Mouse (Mus musculus): Measurements from ENCODE around the gene Zfp213. TPM values are rescaled to one million over a fixed set of nuclear protein-coding genes. Genes with fewer than 3 reads are reported as not detected.

Gene Zfp213
- polyA plus RNA-seq, 1 experiment from 2014 or later: 16.8 TPM

DNA sequence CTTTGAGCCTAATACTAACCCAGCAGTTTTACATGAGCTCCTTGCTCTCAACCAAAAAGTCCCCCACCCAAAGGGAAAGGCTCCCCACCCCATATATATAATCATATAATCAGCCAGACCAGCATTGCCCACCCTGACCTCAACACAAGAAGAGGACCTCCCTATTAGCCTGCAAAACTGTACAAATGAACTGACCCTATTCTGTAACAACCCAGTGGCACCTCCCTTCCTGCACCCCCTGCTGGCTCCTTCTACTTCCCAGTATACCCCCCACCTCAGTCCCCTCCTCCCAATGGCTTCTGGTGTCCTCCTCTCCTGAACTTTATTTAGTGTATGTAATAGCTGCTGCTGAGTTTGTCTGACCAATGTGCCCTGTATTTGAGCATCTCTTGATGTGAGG, 12.6 kb downstream of the Zfp213 start:
- H3K9ac ChIP-seq (ENCODE audit: low read depth, low read length): no peak overlapping the region
- no peak for DNase-seq (ENCODE audit: low spot score)
- TF ChIP-seq CTCF (IDR thresholded peaks at IDR 0.05; ENCODE audit: low read depth): 0 out of 2 replicates have a peak, but pooled peaks have one; percentile 12
- H3K27ac ChIP-seq: no peak overlapping the region
- no peaks in the 10 kb centered on the region for H3K9me3 ChIP-seq (replicated peaks; ENCODE audit: low read length)
- no peak for ATAC-seq (replicated peaks; ENCODE audit: low FRiP score, low read depth)
- H3K4me2 ChIP-seq (ENCODE audit: low read length): peak overlapping the region; percentile 65
- H3K4me1 ChIP-seq (replicated peaks; ENCODE audit: insufficient read depth, low read length): peaks cover 5% of the 10 kb centered on the region
- no peak overlapping the region for H3K4me3 ChIP-seq (replicated peaks; ENCODE audit: low read depth, low read length)
- H3K27me3 ChIP-seq (ENCODE audit: insufficient read depth, low read length): no peaks in the 10 kb centered on the region
- peaks cover 6% of the 10 kb centered on the region; the same call in 1 of the 2 replicates for H3K36me3 ChIP-seq (ENCODE audit: insufficient read depth, low read length)

DNA sequence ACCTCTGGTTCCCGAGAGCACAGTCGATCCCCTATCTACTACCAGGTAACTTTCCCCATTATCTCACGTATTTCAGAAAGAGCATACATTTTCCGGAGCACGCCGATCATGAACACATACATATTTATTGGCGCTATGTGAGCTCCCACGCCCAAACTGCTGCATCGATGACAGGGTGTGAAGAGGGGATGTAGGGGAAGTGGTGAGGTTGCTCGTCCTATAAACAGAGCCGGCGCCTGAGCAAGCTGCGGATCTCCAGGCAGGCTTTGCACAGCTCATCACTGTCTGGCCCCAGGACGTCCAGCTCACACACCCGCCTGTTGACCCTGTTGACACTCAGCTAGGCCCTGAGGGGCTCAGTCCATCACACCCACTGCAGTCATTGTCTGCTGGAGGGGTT, 13.2 kb downstream of the Zfp213 start:
- Histone ChIP-seq H3K9me3 (replicated peaks; ENCODE audit: low read length) (no peaks in the 10 kb centered on the region), H3K27me3 (ENCODE audit: insufficient read depth, low read length) (no peaks in the 10 kb centered on the region), H3K27ac (peak overlapping the region; percentile 77), H3K9ac (ENCODE audit: low read depth, low read length) (peak overlapping the region; percentile 53), H3K4me2 (ENCODE audit: low read length) (peak overlapping the region; percentile 65), H3K36me3 (ENCODE audit: insufficient read depth, low read length) (0 out of 2 replicates have a peak, but pooled peaks cover under 1% of the 10 kb centered on the region), H3K4me3 (replicated peaks; ENCODE audit: low read depth, low read length) (peak overlapping the region; percentile 60), H3K4me1 (replicated peaks; ENCODE audit: insufficient read depth, low read length) (peaks cover 5% of the 10 kb centered on the region)
- ATAC-seq (replicated peaks; ENCODE audit: low FRiP score, low read depth): no peak
- no peak for DNase-seq (ENCODE audit: low spot score)
- no peak for TF ChIP-seq CTCF (IDR thresholded peaks at IDR 0.05; ENCODE audit: low read depth)
- under 1% methylated on average over 15 of the region's 15 CpGs for WGBS

DNA sequence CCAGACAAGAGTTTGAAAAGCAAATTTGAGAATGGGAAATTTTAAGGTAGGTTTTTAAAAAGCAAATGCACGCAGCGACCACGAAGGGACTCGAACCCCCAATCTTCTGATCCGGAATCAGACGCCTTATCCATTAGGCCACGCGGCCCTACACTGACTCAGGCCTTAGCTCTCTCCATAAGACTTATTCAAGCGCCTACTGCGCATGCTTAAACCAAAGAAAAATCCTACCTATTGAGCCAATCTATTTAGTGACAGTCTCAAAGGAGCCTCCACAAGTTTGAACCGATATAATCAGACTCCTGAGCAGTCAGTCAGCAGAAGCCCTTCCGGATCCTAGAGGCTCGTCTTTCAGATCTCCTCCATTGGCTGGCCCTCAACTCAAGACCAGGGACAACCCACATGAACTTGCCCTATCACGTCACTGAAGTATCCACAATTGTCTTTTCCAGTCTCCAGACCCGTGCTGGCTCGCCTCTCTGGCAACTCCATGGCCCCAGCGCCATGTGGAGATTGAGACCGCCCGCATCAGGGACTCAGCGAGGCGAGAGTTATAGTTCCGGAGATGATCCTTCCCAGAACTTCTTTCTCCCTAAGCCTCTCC, 13.7 kb downstream of the Zfp213 start:
- Histone ChIP-seq H3K27ac (peak overlapping the region; percentile 77), H3K9ac (ENCODE audit: low read depth, low read length) (peak overlapping the region; percentile 53), H3K4me2 (ENCODE audit: low read length) (peak overlapping the region; percentile 65), H3K9me3 (replicated peaks; ENCODE audit: low read length) (no peaks in the 10 kb centered on the region), H3K4me1 (replicated peaks; ENCODE audit: insufficient read depth, low read length) (peaks cover 5% of the 10 kb centered on the region), H3K4me3 (replicated peaks; ENCODE audit: low read depth, low read length) (peak overlapping the region; percentile 60), H3K36me3 (ENCODE audit: insufficient read depth, low read length) (no peaks in the 10 kb centered on the region), H3K27me3 (ENCODE audit: insufficient read depth, low read length) (no peaks in the 10 kb centered on the region)
- no peak for TF ChIP-seq CTCF (IDR thresholded peaks at IDR 0.05; ENCODE audit: low read depth)
- ATAC-seq (replicated peaks; ENCODE audit: low FRiP score, low read depth) (peak; percentile 79), DNase-seq (ENCODE audit: low spot score) (peak; percentile 90)
- 0% methylated on average over 22 of the region's 22 CpGs for WGBS

DNA sequence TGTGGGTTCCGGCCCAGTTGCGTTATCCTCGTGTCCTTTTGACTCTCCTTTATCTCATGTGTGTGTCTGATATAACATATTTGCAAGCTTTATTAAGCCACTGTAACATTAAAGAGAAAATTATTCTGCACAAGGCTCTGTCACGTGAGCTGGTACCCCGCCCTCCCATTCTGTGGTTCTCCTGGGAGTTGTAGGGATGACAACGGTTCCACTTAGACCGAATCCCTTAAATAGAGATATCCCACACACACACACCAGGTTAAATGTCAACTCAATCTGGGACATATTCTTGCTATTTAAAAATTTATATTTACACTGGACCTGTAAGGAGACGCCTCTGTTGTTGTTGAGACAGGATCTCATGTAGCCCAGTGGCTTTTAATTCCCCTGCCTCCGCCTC, 14.6 kb downstream of the Zfp213 start:
- Histone ChIP-seq H3K9me3 (replicated peaks; ENCODE audit: low read length) (no peaks in the 10 kb centered on the region), H3K27me3 (ENCODE audit: insufficient read depth, low read length) (no peaks in the 10 kb centered on the region), H3K4me3 (replicated peaks; ENCODE audit: low read depth, low read length) (peak overlapping the region; percentile 60), H3K27ac (no peak overlapping the region), H3K9ac (ENCODE audit: low read depth, low read length) (no peak overlapping the region), H3K4me2 (ENCODE audit: low read length) (peak overlapping the region; percentile 65), H3K36me3 (ENCODE audit: insufficient read depth, low read length) (no peaks in the 10 kb centered on the region), H3K4me1 (replicated peaks; ENCODE audit: insufficient read depth, low read length) (peaks cover 5% of the 10 kb centered on the region)
- DNase-seq (ENCODE audit: low spot score): no peak
- no peak for ATAC-seq (replicated peaks; ENCODE audit: low FRiP score, low read depth)
- TF ChIP-seq CTCF (IDR thresholded peaks at IDR 0.05; ENCODE audit: low read depth): no peak
- WGBS: 4% methylated on average over 9 of the region's 9 CpGs

DNA sequence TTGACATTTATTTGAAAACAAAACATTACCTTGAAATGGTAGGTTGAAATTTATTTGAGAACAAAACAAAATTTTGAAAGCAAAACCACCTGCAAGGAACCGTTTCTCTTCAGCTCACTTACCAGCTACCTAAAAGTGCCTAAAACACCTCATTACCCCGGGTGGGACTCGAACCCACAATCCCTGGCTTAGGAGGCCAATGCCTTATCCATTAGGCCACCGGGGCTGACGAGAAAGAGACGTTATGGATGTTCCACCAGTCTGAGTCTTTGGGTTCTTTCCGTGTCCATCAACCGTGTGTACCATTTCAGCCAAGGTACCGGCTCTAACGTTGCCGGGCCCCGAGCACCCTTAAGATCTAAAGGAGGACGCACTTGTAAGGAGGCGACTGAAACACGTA, 15.4 kb downstream of the Zfp213 start:
- WGBS: 2% methylated on average over 15 of the region's 15 CpGs
- Histone ChIP-seq H3K9ac (ENCODE audit: low read depth, low read length) (no peak overlapping the region), H3K4me3 (replicated peaks; ENCODE audit: low read depth, low read length) (peak overlapping the region; percentile 60), H3K27me3 (ENCODE audit: insufficient read depth, low read length) (no peaks in the 10 kb centered on the region), H3K4me2 (ENCODE audit: low read length) (peak overlapping the region; percentile 65), H3K36me3 (ENCODE audit: insufficient read depth, low read length) (no peaks in the 10 kb centered on the region), H3K4me1 (replicated peaks; ENCODE audit: insufficient read depth, low read length) (peaks cover 5% of the 10 kb centered on the region), H3K9me3 (replicated peaks; ENCODE audit: low read length) (no peaks in the 10 kb centered on the region), H3K27ac (no peak overlapping the region)
- DNase-seq (ENCODE audit: low spot score) (peak; percentile 55), ATAC-seq (replicated peaks; ENCODE audit: low FRiP score, low read depth) (no peak)
- TF ChIP-seq CTCF (IDR thresholded peaks at IDR 0.05; ENCODE audit: low read depth): no peak

DNA sequence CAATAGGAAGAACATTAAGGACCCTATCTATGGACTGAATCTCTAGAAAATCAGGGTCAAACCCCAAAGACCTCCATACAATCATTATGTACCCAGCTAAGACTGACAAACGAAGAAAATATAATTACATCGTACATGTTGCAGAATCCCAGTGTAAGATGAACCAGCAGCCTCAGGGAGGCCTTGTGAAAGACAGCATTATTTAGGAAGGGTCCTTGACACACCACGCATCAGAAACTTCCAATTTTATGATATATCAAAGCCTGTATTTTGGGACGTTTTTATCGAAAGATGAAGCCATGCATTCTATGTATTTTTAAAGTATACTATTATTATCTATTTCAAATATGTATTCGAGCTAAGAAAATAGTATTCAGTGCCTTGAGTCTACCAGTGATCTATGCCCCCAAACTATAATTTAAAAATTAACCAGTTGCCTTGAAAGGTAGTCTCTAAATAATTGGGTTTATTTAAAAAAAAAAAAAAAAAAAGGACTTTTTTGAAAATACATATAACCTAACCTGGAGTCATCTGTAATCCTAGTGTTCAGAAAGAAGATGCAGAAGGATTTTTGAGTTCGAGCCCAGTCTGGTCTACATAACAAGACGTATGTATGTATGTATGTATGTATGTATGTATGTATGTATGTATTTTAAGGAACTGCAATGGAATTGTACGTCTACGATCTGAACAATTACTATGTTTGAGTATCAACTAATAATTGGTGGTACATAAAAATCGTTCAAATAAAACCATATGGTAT, 16.2 kb downstream of the Zfp213 start:
- TF ChIP-seq CTCF (IDR thresholded peaks at IDR 0.05; ENCODE audit: low read depth): no peak
- ATAC-seq (replicated peaks; ENCODE audit: low FRiP score, low read depth) (no peak), DNase-seq (ENCODE audit: low spot score) (no peak)
- Histone ChIP-seq H3K27me3 (ENCODE audit: insufficient read depth, low read length) (no peaks in the 10 kb centered on the region), H3K9ac (ENCODE audit: low read depth, low read length) (no peak overlapping the region), H3K9me3 (replicated peaks; ENCODE audit: low read length) (no peaks in the 10 kb centered on the region), H3K36me3 (ENCODE audit: insufficient read depth, low read length) (no peaks in the 10 kb centered on the region), H3K4me1 (replicated peaks; ENCODE audit: insufficient read depth, low read length) (peaks cover 5% of the 10 kb centered on the region), H3K4me2 (ENCODE audit: low read length) (peak overlapping the region; percentile 64), H3K4me3 (replicated peaks; ENCODE audit: low read depth, low read length) (no peak overlapping the region), H3K27ac (no peak overlapping the region)
- 54% methylated on average over 11 of the region's 11 CpGs for WGBS

Data from kidney, postnatal 0 days (tissue).